Mouse (Mus musculus): ENCODE measurements around the gene Gpr165. TPM values are rescaled to one million over a fixed set of nuclear protein-coding genes. Genes with fewer than 3 reads are reported as not detected.
A peak's percentile ranks its signal among the peaks of the same experiment; 100 is the strongest.

The Gpr165 gene
- total RNA-seq (2021): 1 to 10 TPM; 7.6 to 8.7 TPM

DNA sequence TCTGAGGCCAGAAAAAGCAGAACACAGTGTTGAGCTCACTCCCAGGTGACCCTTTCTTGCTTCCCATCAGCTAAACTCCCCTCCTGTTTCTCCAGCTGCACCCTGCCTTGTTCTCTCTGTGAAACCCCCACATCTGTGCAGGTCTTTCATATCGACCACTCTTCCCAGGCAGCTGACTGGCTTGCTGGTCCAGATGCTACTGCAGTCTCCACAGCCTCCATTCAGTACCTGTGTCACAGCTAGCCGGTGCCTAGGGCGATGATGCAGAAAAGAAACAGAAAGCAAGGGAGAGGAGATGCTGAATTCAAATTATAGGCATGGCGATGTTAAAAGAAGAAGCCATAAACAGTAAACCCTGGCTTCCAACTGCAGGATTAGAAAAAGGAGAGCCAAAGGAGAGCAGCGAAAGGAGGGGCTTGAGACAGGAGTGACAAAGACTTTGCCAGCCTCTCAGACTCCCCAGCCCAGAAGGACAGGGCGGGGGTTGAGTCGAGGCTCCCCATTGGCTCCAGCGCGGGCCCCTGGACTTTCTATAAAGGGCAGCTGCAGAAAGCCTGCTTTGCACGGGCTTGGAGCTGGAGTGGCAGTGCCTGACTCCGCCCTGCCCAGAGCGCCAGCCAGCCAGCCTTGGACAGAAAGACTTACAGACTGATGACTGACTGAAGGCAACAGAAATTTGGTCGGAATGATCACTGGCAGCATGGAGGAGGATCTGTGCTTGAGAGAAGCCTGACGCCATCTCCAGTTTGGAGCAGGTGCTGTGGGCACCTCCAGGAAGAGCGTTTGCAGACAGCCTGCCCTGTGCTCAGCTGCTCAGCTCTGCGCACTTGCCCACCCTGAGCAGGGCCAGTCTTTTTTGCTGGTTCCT is at the start of gene Gpr165:
Gene Gpr165, plus strand, starts transcription at position 535 of the 868 bp plus-strand sequence.
- peak; percentile 68 for DNase-seq
- intact Hi-C loops (cut with DNase I): no loop called here

- intact Hi-C loops (cut with DNase I): no loop called here
- no peak for DNase-seq
These were observed 38.4 kb upstream of the Gpr165 start for GRCm38 (mm10) chrX:96674871-96675270.
